Mouse (Mus musculus) layer of hippocampus, adult 8-10 months (tissue): Measurements from ENCODE around the gene Vmn1r155. TPM values are rescaled to one million over a fixed set of nuclear protein-coding genes. Genes with fewer than 3 reads are reported as not detected.
"Not testable (repeated sequence)": the region's sequence is repeated elsewhere in the genome, so short reads cannot be mapped to it uniquely, and the experiment has no call there.

Experiments used
- DNase-seq, 2 experiments: peaks; one replicate each; pipeline ENCODE4 v3.0.0; 2022; ENCODE audit warnings: low spot score in 2 of 2
- total RNA-seq, 4 experiments: library from RNA; stranded (reverse); gene quantifications; 2 replicates each; pipeline ENCODE4 v1.2.4; 2022

The Vmn1r155 gene
- not detected for total RNA-seq

GRCm38 (mm10) chr7:22657718-22658117, at the start of gene Vmn1r155:
Gene Vmn1r155, plus strand, starts transcription at chr7:22658018.
- DNase-seq, result not testable (repeated sequence)

DNA sequence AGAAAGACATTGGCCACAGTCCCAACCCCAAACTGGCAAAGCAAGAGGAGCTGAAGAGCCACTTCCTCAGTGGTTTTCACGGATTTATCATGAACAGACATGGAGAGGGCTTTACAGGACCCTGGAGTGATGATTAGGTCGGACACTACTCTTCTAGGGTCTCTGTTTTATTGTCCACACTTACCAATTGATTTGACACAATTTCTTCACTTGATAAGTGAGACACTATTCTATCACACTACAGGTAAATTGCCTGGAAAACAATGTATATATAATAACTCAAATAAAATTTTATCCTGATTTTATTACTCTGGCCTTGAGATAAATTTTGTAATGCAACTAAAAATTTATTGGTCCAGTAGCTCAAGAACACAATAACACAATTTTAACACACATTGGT, 34.4 kb downstream of the Vmn1r155 start, which contains the start of gene Gm8693:
Gm8693 (minus strand) TSS at position 101 of the 400 bp plus-strand sequence.
- not testable (repeated sequence) for DNase-seq

Other genes with a start within 250 kb of the Vmn1r155 start
- not detected for gene Vmn1r148, start 244.4 kb upstream of the Vmn1r155 start, total RNA-seq
- not detected for gene Vmn1r149, start 219.8 kb upstream of the Vmn1r155 start, total RNA-seq
- not detected for gene Gm10665, start 193.9 kb upstream of the Vmn1r155 start, total RNA-seq
- gene Vmn1r151, start 158.3 kb upstream of the Vmn1r155 start, total RNA-seq, result not detected
- gene Vmn1r152, start 135.1 kb upstream of the Vmn1r155 start, total RNA-seq, result not detected
- gene Gm8677, start 123.1 kb upstream of the Vmn1r155 start, total RNA-seq, result not detected
- not detected for gene Gm4201, start 92.7 kb upstream of the Vmn1r155 start, total RNA-seq
- not detected for gene Gm4565, start 69.9 kb upstream of the Vmn1r155 start, total RNA-seq
- not detected for gene Gm8693, start 34.3 kb downstream of the Vmn1r155 start, total RNA-seq
- gene Gm4567, start 61.7 kb downstream of the Vmn1r155 start, total RNA-seq, result not detected
- not detected for gene Vmn1r157, start 103.7 kb downstream of the Vmn1r155 start, total RNA-seq
- not detected for gene Vmn1r158, start 132.8 kb downstream of the Vmn1r155 start, total RNA-seq
- gene Vmn1r159, start 185.6 kb downstream of the Vmn1r155 start, total RNA-seq, result not detected
- gene Vmn1r160, start 213.2 kb downstream of the Vmn1r155 start, total RNA-seq, result not detected